Mouse (Mus musculus) B cell, adult 2 months (primary cell): ENCODE measurements around the gene Hsf2bp.

Experiments used
- DNase-seq, 2 experiments: peaks; one replicate each; pipeline ENCODE4 v3.0.0; 2022

Hsf2bp gene

GRCm38 (mm10) chr17:31904036-31904435 lies 132.1 kb downstream of the Hsf2bp start:
- DNase-seq = no peak

DNA sequence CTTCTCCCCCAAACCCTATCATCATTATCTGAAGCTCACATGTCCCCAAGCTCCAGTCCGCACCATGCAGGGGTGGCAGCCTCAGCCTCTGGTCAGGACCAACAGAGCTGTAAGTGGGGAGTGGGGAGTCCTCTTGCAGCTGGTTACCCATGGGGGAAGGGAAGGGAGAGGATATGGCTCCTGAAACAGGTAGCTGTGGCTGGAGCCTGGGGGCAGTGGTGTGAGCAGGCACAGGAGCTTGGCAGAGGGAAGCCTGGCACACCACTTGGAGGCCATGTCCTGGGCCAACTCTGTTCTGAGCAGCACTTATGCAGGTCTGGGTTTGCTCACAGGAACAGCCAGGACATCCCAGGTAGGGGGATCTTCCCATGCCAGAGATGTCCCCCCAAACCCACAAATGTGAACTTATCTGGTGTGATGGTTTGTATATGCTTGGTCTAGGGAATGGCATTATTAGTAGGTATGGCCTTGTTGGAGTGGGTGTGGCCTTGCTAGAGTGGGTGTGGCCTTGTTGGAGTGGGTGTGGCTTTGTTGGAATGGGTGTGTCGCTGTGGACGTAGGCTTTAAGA lies 133.4 kb downstream of the Hsf2bp start:
- no peak for DNase-seq

GRCm38 (mm10) chr17:31901461-31902204 lies 134.5 kb downstream of the Hsf2bp start:
- no peak for DNase-seq

- DNase-seq = no peak
Measured at GRCm38 (mm10) chr17:31898941-31899340, 137.2 kb downstream of the Hsf2bp start.

DNA sequence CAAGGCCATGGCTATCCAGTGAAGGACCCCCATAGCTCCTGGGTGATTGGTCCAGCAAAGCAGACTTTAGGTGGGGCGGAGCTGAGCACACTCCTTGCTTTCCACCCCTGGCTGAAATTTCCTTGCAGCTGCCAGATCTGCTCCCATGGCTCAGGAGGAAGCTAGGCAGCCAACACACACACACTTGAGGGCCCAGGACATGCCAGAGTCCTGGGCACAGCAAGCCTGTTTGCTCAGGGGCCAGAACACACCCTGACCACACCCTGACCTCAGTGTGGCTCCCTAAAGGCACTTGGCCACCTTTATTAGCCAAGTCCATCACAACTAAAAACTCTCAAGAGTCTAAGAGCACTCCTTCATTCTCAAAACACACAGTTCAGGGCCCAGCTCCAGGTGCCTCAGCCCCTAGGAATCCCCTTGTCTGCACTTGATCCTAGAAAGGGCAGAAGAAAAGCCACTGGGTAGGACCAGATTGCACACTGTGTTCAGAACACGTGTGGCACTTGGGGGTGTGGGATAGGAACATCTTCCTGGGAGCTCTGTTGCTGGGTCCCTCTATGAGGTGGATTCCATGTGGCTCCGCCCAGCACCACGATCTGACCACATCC lies 138.9 kb downstream of the Hsf2bp start:
- DNase-seq = no peak

DNA sequence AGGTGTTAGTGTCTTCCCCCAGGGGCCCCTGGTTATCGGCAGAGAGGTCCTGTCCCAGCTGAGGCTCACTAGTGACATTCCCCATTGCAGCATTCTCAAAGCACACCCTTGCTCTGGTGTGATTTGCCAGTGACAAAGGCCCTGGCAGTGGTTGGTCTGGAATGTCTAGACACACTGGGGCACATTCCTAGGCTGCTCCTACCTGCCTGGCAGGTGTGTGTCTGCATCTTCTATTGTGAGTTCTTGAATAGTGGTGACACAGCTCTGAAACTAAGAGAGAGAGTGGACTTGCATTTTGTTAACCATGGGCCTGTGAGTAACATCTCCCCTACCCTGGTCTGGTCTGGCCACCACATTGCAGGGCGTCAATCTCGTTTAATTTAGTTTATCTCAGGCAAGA lies 139.4 kb downstream of the Hsf2bp start:
- DNase-seq = no peak

- DNase-seq = no peak
Measured at GRCm38 (mm10) chr17:31896311-31896710, 139.8 kb downstream of the Hsf2bp start.
